Mouse (Mus musculus): Measurements from ENCODE around the gene Kdm6b.

Kdm6b gene

DNA sequence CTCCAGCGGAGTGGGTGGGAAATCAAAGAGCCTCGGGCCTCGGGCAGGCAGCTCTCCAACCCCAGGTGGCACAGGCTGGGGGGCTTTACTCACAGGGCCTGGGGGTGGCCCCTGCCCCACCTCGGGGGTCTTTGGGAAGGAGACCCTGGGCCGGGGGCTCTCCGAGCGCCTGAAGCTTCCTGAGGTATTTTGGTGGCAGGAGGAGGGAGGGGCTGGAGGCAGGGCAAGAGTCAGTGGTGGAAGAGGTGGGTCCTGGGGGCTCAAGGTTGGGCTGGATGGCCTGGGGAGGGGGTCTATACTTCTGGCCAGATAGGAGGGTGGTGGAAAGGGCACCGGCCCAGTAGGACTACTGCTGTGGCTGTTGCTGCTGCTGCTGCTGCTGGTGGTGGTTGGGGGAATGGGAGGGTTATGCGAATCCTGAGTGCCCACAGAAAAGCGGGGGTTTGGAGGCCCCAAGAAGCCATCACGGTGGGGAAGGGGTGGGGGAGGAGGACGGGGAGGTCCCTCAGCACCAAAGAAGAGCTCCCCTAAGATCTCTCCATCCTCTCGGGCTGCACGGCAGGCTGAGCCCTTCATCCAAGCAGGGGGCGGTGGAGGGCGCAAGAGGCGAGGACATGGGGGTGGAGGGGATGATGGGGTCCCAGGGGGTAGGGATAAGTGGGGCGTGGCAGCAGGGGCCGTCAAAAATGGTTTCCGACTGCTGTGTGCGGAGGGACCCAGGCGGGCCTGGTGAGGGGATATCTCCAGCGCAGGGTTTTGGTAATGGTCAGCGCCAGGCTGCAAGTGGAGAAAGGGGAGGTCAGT is 7.9 kb downstream of the Kdm6b start:
- peak; percentile 93 for DNase-seq

DNA sequence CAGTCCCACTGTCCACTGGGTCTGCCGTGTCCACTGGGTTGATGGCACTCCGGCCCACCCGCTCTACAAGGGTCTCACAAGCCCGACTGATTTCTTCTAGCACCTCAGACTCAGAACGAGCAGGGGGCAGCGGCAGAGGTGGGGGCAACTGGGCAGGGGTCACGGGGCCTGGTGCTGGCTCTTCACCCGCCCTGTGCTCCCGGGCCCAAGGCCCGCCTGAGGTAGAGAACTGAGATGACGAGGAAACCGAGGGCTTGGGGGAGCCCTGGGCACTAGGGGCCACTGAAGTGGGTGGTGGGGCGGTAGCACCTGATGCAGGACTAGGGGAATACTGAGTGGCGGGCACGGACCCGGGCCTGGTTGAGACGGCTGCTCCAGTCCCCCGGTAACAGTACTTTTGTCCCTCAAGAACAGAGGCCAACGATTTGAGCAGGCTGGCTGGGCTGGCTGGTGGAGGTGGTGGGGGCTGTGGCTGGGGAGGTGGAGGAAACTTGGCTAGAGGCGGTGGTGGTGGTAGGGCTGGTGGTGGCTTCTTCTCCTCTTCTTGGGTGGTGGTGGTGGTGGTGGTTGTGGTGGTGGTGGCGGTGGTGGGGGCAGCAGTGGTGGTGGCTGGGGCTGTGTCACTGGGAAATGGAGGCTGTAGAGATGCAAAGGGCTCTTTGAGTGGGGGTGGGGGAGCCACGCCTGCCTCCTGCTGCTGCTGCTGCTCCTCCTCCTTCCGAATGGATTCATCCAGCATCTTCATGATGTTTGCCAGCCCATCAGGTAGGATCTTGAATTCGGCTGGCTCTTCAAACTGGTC is 8.7 kb downstream of the Kdm6b start:
- peak; percentile 93 for DNase-seq

DNA sequence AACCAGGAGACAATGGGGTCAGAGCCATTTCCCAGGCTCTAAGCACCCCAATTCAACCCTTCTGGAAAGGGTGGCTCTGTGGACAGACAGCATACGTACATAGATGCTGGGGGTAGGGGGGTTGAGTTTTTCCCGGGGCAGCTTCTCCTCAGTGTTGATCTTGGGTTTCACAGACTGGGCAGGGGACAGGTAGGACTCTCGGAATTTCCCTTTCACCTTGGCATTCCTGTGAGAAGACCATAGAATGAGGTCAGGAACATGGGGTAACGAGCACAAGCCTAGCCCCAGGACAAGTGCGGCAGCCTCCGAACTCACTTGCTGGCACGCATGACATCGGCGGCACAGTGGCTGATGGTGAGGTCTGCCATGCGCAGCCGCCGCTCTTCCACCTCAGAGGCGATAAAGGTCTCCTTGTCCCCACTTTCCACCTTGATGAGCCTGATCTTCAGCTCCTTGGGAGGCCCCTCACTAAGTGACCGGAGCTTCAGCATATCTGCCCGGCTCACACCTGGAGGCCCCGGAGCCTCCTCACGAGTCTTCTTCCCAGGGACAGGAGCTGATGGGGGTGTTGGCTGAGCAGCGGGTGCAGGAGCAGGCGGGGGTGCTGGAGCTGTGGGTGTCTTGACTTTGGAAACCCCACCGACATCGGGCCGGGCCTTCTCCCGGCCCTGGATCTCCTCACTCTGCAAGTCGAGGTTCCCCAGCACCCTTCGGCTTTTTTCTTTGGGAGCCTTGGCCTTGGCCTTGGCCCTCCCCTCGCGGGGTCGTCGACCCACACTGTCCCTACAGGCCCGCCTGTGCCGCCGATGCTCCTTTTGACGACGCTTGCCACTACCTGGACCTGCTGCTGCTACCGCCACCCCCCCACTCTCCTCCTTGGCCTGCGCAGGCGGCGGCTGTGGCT is 9.5 kb downstream of the Kdm6b start:
- peak; percentile 93 for DNase-seq

DNA sequence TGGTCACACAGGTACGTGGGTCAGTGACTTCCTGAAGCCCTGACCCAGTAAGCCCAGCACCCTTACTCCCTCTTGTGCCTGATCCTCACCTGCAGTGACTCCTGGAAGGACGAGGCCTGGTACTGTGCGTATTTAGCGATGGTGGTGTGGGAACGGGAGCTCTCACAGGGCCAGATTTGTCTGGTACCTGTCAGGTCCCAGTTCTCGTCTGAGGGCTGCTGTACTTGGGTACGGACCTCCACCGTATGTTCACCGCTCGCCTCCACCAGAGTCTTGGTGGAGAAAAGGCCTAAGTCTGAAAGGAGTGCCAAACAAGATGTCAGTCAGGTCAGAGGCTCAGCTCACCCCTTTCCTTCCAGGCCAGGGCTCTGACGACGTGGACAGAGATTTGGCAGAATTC is 11.5 kb downstream of the Kdm6b start:
- DNase-seq, result peak; percentile 93

DNA sequence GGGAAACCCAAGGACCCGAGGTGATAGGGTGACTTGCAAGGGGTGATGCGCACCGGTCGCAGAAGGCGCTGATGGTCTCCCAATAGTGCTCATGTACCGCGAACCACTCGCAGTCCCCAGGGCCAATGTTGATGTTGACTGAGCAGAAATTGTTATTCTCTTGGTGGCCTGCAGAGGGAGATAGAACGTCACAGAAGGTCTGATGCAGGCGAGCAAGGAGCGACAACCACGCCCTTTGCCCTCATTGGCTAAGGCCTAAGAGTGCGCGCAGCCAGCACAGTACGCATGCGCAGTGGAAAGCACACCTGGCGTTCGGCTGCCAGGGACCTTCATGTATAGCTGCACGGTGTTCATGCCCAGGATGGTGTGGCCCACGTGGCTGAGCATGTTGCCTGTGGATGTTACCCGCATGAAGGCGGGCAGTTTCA is 12.3 kb downstream of the Kdm6b start:
- peak; percentile 99 for DNase-seq

DNA sequence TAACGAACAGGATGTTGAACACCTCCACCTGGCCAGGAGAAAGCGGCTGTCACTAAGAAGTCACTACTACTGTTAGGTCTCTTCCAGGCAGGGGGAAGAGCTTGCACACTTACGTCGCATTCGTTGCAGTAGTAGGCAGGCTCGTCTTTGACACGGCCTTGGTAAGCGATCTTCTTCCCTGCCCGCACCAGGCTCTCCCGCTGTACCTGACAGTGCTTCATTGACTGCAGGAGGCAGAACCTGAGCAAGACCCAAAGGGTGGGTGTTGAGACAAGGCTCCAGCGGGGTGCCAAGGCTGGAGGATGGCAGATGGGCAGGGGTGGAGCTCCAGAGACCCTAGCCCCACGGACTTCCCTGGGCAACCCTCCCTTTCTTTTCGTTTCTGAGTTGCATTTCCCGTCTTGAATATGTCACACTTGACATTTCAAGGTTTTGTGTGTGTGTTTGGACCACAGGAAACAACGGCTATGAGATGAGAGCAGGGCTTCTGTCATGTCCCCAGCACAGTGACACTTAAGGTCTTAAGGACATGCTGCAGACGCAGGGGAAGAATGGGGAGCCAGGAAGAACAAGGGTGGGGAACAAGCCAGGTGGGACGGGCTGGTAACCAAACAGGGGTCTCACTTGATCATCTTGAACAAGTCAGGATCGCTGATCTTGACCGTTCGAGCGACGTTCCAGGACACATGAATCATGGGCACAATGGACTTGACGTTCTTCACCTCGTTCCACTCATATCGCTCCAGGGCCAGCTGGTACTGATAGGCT is 13.2 kb downstream of the Kdm6b start:
- DNase-seq, result peak; percentile 94

DNA sequence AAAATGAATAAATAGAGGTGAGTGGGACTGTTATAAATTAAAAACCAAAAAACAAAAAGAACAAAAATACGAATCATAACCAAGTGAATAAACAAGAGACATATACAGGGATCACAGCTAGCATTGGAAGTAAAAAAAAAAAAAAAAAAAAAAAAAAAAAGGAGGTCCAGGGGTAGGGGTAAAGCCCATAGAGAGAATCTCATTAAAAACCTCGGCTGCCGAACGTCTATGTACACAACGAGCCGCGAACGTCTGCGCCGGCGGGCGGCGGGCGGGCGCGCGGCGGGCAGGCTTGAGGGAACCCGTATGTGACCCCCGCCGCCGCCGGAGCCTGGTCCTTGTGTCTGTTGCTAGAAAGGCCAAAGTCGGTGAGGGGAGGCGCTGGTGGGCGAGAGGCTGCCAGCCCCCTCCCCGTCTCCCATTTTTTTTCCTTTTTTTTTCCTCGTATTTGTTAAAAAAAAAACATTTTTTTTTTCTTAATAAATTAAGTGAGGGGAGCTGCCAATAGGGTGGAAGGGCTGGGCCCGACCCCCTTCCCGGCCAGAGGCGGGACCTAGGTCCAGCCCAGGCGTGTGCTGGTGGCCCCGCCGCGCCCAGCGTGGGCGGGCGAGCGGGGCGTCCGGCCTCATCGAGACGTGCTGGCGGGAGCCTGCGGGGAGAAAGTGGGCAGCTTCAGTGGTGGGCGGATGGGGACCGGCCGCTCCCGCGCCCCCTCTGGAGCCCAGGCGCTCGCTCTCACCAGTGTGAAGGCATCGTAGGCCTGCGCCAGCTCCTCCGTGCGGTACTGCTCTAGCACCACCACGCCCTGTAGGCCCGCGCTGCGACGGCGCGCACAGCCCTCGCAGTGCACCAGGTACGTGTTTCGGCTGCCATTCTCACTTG is 14.0 kb downstream of the Kdm6b start:
- peak; percentile 95 for DNase-seq

DNA sequence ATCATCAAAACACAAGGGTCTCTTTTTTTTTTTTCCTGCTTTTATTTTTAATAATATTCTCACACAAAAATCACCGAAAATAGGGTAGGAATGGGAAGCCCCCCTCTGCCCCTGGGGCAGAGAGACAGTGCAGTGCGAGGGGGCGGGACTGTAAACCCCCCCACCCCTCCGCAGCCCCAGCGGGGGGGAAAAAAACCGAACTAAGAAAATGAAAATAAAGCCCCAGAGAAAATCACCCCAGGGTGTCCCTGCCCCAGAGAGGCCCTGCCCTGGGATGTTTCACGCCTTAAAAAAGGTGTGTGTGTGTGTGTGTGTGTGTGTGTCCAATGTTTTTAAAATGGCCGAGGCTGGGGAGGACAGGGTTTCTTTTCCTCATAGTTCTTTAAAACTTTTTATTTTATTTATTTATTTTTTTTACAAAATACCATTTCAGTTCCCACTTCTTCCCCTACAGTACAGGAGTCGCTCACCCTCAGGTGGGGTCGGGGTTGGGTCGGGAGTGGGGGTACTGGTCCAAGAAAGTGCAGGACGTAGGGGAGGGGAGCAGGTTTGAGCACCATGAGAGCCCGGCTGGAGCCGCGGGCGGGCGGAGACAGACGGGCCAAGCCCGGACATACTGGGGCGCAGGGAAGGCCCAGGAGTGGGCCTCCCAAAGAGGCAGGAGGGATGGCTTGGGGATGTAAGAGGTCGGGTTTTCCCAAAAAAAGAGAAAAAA is 14.8 kb downstream of the Kdm6b start:
- peak; percentile 95 for DNase-seq

DNA sequence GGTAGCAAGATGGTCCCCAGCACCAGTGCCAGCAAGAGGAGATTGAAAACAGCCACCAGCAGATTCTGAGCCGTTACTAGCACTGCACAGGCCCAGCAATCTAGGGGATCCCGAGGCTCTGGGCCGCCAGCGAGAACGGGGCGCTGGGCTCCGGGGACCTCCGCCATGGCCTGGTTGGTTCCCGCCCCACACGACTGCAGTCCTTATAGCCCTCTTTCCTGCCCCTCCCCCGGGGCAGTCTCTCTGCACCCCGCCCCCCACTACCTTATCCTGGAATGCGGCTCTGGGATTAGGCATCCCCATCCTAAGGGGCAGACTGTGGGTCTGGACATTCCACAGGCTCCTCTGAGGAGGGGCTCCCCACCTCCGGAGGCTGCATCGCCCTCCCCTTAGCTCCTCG is 15.4 kb downstream of the Kdm6b start, which contains the start of gene Tmem88:
Tmem88 (minus strand) TSS at position 176 of the 400 bp plus-strand sequence.
- peak; percentile 99 for DNase-seq

DNA sequence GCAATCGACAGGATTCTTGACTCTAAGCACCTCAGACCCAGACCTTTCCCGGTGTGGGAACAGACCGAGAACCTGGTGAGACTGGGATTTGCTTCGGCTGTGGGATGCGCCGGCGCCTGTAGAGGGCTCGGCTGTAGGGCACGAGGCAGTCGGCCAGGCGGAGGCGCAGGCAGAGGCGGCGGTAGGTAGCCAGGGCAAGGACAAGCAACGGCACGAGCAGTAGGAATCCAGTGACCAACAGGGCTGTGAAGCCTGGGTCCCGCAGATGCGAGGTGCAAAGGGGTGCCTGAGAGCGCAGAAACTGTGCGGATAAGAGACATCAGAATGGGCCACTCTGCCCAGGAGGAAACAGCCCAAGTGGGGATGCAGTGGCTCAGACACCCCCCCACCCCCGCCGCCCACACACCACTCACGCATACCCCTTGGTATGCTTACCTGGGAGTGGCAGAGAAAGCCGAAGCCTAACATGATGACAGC is 15.9 kb downstream of the Kdm6b start:
- peak; percentile 94 for DNase-seq

DNA sequence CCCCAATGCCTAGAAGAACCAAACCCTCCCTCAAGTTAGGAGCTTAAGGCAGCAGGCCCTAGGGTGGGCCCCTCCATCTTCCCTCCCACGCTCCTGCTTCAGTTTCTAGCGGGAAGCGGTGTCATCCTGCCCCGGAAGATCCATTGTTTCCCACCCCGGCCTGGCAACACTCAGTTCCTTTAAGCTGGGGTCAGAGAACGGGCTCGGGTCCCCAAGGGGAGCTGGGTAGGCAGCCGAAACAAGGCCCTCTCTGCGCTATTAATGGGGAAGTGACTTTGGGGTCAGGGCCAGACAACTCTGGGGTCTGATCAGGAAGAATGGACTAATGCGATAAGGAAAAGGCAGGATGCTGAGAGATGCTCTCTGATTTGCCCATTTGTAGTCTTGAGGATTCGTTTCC is 16.7 kb downstream of the Kdm6b start:
- DNase-seq, result peak; percentile 99

DNA sequence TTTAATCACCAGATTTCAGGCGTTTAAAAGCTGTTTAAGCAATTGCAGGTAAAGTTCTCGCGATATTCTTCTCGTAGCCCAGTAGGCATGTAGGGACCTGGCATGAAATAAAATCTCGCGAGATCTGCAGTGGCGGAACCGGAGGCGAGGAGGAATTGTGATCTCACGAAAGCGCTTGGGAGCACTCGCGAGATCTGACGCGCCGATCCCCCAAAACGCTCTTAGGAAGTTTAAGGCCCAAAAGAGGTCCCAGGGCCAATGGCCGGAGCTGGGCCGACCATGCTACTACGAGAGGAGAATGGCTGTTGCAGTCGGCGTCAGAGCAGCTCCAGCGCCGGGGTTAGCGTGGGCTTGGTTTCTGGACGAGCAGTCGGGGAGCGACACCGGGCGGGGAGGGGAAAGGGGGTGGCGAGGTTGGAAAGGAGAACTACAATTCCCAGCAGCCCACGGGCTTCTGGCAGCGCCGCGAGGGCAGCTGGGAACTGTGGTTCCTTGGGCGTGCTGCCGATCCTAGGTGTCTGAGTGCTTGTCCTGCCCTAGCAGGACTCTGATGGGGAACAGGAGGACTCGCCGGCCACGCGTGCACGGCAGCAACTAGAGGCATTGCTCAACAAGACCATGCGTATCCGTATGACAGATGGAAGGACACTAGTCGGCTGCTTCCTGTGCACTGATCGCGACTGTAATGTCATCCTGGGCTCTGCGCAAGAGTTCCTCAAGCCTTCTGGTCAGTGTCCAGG is 17.7 kb downstream of the Kdm6b start:
- peak; percentile 100 for DNase-seq

DNA sequence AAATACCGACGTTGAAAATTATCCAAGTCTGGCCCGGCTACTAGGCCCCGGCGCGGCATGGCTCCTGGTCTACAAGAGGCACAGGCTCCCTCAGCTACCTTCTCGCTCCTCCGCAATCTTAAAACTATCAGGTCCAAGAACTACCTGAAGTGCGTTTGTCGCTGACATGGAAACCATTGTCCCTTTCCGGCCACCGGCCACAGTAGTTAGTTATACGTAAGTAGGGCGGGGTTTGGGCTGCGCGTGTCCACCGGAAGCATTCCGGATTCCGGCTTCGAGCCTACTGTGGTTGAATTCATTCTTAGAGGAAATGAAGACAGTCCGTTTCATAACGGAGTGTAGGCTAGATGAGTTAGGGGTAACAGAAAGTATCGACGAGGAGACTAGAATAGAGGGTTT is 18.2 kb downstream of the Kdm6b start, which contains the start of the genes Naa38 and Cyb5d1:
Naa38 (plus strand) TSS at position 253 of the 399 bp plus-strand sequence.
Cyb5d1 (minus strand) TSS at position 397 of the 399 bp plus-strand sequence.
- DNase-seq, result peak; percentile 99

DNA sequence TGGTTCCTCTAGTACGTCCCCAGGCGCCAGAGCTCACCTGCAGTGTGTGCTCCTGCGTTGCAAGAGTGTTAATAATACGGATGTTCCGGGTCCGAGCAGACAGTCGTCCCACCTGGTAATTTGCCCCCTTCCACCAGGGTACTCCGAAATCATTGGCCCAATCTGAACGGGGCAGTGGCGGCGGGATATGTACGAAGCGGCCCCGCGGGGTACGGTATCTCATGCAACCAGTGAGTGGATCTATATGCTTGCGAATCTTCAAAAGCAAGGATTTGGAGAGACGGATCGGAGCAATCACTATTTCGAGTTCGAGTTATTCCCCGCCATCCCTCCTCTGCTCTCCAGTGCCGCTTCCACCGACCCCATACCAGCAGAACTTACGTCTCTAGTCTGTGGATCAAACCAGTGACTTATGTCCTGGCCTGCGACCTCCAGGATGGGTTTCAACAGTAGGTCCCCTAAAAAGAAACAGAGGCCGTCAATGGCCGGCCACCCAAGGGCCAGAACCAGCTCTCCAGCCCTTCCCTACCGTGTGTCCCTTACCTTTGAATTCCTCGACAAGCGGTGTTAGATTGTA is 18.8 kb downstream of the Kdm6b start:
- DNase-seq, result peak; percentile 94

DNA sequence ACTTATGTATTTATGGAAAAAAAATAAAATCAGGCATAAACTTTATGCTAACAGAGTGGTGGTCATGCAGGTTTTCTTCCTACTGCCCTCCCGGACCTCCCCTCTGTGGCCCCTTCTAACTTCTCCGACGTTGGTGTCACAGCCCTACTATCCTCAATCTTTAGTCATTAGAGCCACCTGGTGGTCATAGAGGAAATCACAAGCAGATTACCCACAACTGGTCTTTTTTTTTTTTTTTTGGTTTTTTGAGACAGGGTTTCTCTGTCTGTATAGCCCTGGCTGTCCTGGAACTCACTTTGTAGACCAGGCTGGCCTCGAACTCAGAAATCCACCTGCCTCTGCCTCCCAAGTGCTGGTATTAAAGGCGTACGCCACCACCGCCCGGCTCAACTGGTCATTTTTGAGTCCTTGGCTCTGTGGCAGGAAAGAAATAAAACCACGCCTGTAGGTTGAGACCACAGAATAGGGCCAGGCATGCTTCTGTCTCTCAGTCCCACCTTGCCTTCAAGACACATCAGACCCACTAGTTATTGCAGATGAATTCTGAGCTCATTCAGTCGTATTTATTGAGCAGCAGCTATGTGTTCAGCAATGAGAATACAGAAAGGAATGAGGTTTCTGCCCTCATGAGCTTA is 23.0 kb downstream of the Kdm6b start:
- DNase-seq, result peak; percentile 91

DNA sequence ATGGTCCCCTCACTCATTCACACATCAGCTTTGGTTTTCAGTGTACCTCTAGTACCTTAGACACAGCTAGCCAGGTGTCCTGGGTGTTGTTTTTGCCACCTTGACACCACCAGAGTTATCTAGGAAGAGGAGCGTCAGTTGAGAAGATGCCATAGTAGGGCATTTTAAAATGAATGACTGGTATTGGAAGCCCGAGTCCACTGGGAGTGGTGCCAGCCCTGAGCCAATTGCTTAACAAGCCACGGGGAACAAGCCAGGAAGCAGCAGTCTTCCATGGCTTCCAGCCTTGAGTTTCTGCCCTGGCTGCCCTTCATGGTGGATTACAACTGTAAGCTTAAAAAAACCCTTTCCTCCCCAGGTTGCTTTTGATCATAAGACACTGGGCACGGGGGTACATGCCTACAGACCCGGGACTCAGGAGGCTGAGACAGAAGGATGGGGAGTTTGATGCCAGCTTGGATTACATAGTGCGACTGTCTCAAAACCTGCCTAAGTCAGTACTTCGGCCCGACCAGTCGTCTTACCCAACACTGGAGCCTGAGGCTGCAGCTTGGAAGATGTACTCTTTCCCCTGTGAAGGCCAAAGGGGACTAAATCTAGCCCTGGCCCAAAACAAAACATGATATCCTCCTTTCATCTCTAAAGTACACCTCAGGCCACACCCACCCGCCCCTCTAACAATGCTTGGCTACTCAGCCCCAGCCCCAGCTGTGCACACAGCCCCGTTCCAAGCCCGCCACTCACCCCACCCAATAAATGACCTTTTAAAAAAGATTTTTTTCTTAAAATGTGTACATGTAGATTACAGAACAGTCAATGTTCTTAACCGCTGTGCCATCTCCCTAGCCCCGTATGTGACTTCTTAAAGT is 23.7 kb downstream of the Kdm6b start:
- peak; percentile 92 for DNase-seq

DNA sequence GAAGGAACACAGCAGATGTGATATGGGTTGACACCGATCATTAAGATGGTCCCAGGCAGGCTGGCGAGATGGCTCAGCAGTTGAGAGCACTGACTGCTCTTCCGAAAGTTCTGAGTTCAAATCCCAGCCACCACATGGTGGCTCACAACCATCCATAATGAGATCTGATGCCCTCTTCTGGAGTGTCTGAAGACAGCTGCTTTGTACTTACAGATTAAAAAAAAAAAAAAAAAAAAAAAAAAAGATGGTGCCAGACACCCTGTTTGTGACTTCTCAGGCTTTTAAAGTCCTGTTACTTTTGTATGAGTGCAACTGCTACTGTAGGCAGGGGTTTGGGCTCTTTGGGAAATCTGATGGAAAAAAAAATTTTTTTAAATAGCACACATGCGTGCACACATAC is 24.8 kb downstream of the Kdm6b start:
- no peak for DNase-seq

Measured in heart, adult 11 months (tissue).